Mouse (Mus musculus) heart, embryonic 15.5 days (tissue): ENCODE data around the gene P3h3. TPM values are rescaled to one million over a fixed set of nuclear protein-coding genes. Genes with fewer than 3 reads are reported as not detected.
"Not testable (repeated sequence)": the region's sequence is repeated elsewhere in the genome, so short reads cannot be mapped to it uniquely, and the experiment has no call there.

Source experiments
- ATAC-seq: fragments of 200-750 bp; cut with Nextera tagmentation; replicated peaks from 2 replicates; pipeline ENCODE4 v1.8.0; 2017; ENCODE audit warnings: low read depth, moderate TSS enrichment; ENCODE audit not compliant: insufficient number of reproducible peaks, insufficient read depth, low FRiP score
- H3K27ac ChIP-seq: fragments of 300-500 bp; sonication (generic); 2 replicates; pipeline ENCODE4 v1.5.1; 2015; ENCODE audit warnings: mild to moderate bottlenecking, inconsistent platforms
- H3K27me3 ChIP-seq: fragments of 300-500 bp; sonication (generic); 2 replicates; pipeline ENCODE4 v1.6.1; 2015; ENCODE audit warnings: inconsistent platforms
- H3K36me3 ChIP-seq: fragments of 300-500 bp; sonication (generic); 2 replicates; pipeline ENCODE4 v1.6.1; 2015; ENCODE audit warnings: mild to moderate bottlenecking, inconsistent platforms
- H3K4me1 ChIP-seq: fragments of 300-500 bp; sonication (generic); replicated peaks from 2 replicates; pipeline ENCODE4 v1.6.1; 2015; ENCODE audit warnings: inconsistent platforms
- H3K4me2 ChIP-seq: fragments of 300-500 bp; sonication (generic); 2 replicates; pipeline ENCODE4 v1.6.1; 2015; ENCODE audit warnings: inconsistent platforms, mild to moderate bottlenecking, moderate library complexity
- H3K4me3 ChIP-seq: fragments of 300-500 bp; sonication (generic); 2 replicates; pipeline ENCODE4 v1.5.1; 2015; ENCODE audit warnings: mild to moderate bottlenecking, inconsistent platforms
- H3K9ac ChIP-seq: fragments of 300-500 bp; sonication (generic); 2 replicates; pipeline ENCODE4 v1.6.1; 2015; ENCODE audit warnings: mild to moderate bottlenecking, inconsistent platforms
- H3K9me3 ChIP-seq: fragments of 300-500 bp; sonication (generic); replicated peaks from 2 replicates; pipeline ENCODE4 v1.6.1; 2016; ENCODE audit warnings: inconsistent platforms
- WGBS: fragments of 180-500 bp; shearing (Covaris S2); methylation state at CpG from one replicate; pipeline ENCODE4 v1.1.7; 2015; ENCODE audit warnings: mixed read lengths; 5-methylcytosine and 5-hydroxymethylcytosine counted together
- polyA plus RNA-seq: library from polyadenylated mRNA; unstranded; fragments of >200 nt; fragmentation: Nextera tagmentation; extraction: Ambion mirVana; gene quantifications from 2 replicates; pipeline ENCODE4 v1.2.1, GENCODE M21; 2015

P3h3 gene
- 14.0 and 24.2 TPM in 2 replicates for polyA plus RNA-seq

GRCm38 (mm10) chr6:124856916-124857839 is at the start of gene P3h3:
Gene P3h3 (minus strand): TSS chr6:124857752.
- H3K27me3 ChIP-seq, result peaks cover 34% of the 10 kb centered on the region
- H3K4me2 ChIP-seq, result peak within 1 kb of the TSS; percentile 98
- no peaks in the 10 kb centered on the region for H3K9me3 ChIP-seq
- peak within 1 kb of the TSS; percentile 84 for H3K9ac ChIP-seq
- peaks cover 8% of the 10 kb centered on the region; the same call in 1 of the 2 replicates for H3K36me3 ChIP-seq
- H3K27ac ChIP-seq, result peak within 1 kb of the TSS; percentile 87
- peaks cover 39% of the 10 kb centered on the region for H3K4me1 ChIP-seq
- under 1% methylated on average over 86 of the region's 86 CpGs for WGBS
- ATAC-seq, result peak; percentile 83
- peak within 1 kb of the TSS; percentile 81 for H3K4me3 ChIP-seq

DNA sequence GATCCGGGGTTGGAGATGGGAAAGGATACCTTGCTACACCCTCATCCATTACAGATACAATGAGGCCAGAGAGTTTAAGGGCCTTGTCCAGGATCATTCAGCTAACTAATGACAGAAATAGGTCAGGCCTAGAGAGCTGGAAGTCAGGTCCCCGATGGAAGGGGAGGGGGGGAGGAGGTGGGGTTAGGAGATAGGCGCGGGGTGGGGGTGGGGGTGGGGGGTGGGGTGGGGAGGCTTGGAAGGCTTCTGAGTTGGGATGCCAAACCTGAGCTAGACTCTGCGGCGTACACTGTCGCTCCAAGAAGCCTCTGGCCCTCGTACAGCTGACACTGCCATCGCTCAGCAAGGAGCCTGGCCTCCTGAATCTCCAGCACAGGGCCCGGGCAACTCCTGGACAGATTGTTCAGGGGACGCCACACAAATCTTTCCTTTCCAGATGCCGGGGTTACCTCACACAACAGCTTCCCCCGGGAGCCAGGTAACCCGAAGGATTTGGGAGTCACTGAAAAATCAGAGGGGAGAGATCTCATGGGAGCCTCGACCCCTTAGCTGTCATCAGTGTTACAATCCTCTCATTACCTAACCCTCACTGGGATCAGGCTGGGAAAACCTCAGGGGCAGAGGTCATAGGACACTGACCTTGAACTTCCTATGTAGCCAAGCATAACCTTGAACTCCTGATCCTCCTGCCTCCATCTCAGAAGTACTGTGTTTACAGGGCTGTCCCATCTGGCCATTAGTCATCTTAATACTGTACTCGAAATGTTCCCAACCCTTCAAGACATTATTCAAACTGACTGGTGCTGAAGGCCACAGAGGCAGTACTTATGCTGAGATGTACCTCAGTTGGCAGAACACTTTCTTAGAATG is 47.7 kb upstream of the P3h3 start:
- ATAC-seq, result no peak
- peak overlapping the region; percentile 78 for H3K4me2 ChIP-seq
- no peaks in the 10 kb centered on the region for H3K9me3 ChIP-seq
- H3K4me1 ChIP-seq, result peaks cover 18% of the 10 kb centered on the region
- WGBS, result 51% methylated on average over 13 of the region's 16 CpGs
- peak overlapping the region; percentile 99 for H3K27ac ChIP-seq
- H3K27me3 ChIP-seq, result peaks cover 8% of the 10 kb centered on the region
- H3K4me3 ChIP-seq, result peak overlapping the region; percentile 57
- peak overlapping the region; percentile 58; the same call in 1 of the 2 replicates for H3K9ac ChIP-seq
- no peaks in the 10 kb centered on the region for H3K36me3 ChIP-seq

DNA sequence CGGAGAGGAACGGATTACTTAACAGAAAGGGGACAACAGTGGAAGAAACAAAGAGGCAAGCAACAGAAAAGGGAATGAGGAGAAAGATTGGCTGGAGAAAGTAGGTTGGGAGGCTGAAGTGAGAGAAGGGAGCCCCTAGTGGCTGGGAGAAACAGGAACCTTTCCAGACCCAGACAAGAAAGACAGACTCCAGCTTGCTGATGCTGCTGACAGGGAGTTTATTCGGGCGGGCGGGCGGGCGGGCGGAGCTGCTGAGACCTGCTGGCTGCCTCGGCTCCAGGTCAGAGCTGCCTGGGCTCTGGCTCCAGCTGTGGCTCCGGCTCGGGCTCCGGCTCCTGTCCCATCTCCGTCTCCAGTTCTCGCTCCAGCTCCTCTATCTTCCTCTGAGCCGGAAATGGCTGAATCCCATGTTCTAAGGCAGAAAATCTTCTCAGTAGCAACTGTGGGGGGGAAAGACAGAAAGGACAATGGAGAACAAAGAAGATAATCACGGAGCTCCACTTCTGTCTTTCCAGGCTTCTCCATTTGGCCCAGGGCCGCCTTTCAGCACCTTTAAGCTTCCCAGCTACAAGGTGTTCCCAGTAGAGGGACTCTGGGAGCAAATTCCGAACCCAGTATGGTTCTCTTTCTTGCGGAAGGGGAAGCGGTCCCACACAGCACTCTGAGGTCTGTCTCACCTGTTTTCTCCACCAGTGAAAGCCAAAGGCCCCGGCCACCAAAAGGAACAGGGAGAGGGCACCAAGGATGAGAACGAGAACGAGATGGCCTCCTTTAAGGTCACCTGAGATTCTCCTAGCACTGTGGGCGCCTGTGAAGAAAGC is 46.8 kb upstream of the P3h3 start:
- peak; percentile 83 for ATAC-seq
- 8% methylated on average over 24 of the region's 24 CpGs for WGBS

DNA sequence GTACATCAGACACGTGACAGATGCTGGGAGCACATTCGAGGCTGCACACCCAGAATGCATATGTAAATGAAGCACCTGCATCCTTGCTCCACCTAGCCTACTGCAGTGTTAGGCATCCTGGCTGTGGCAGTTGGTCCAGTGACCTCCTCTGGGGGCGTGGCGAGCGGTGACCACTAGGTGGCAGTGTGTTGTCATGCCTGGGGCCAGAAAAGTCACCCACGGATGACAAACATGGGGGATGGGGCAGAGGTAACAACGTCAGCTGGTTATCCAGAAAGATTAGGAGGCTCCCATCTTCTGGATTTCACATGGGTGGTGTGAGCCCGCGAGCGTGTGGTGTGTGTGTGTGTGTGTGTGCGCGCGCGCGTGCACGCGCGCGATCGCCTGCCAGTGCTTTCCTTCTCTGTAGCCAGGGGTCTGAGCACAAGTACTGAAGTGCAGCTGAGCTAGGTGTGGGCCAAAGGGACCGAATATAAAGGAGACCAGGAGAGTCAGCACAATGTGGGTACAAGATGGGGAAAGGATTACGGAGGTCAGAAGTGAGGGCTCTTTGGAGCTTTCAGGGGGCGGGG is 46.1 kb upstream of the P3h3 start:
- Histone ChIP-seq H3K9ac (peak overlapping the region; percentile 58), H3K27ac (peak overlapping the region; percentile 99), H3K36me3 (no peaks in the 10 kb centered on the region), H3K4me1 (peaks cover 11% of the 10 kb centered on the region), H3K4me2 (peak overlapping the region; percentile 78), H3K27me3 (no peaks in the 10 kb centered on the region), H3K9me3 (no peaks in the 10 kb centered on the region), H3K4me3 (peak overlapping the region; percentile 57)
- peak; percentile 83 for ATAC-seq
- under 1% methylated on average over 23 of the region's 23 CpGs for WGBS

More for the DNA sequence above, 46.8 kb upstream of the P3h3 start:
- H3K4me3 ChIP-seq, result peak overlapping the region; percentile 57
- H3K9ac ChIP-seq, result peak overlapping the region; percentile 58
- no peaks in the 10 kb centered on the region for H3K27me3 ChIP-seq
- peak overlapping the region; percentile 78 for H3K4me2 ChIP-seq
- H3K9me3 ChIP-seq, result no peaks in the 10 kb centered on the region
- peak overlapping the region; percentile 99 for H3K27ac ChIP-seq
- H3K4me1 ChIP-seq, result peaks cover 11% of the 10 kb centered on the region
- no peaks in the 10 kb centered on the region for H3K36me3 ChIP-seq

DNA sequence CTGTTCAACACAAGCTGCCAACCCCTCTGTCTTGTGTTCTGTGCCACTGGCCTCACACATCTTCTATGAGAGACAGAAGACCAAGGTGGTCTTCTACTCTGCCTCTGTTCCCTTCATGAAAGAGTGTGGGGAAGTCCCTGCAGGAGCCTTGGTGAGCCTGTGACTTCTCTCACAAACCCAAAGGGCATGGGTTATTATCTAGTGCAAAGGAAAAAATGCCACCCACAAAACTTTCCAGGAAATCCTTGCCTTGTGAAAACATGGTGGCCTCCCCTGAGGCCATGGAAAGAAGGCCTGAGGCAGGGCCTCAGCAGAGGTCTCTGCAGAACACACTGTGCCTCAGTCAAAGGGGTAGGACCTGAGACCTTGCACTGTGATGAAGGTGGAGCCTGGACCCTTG is 44.3 kb upstream of the P3h3 start:
- H3K9ac ChIP-seq, result no peak overlapping the region
- no peaks in the 10 kb centered on the region for H3K9me3 ChIP-seq
- H3K36me3 ChIP-seq, result no peaks in the 10 kb centered on the region
- no peak overlapping the region for H3K4me2 ChIP-seq
- H3K4me1 ChIP-seq, result peaks cover 11% of the 10 kb centered on the region
- H3K27me3 ChIP-seq, result no peaks in the 10 kb centered on the region
- no peak for ATAC-seq
- H3K4me3 ChIP-seq, result no peak overlapping the region
- no peak overlapping the region for H3K27ac ChIP-seq

GRCm38 (mm10) chr6:124900801-124901480 is 43.4 kb upstream of the P3h3 start:
- ATAC-seq, result no peak
- 30% methylated on average over 10 of the region's 10 CpGs for WGBS
- Histone ChIP-seq H3K27me3 (no peaks in the 10 kb centered on the region), H3K36me3 (no peaks in the 10 kb centered on the region), H3K9ac (no peak overlapping the region), H3K4me3 (no peak overlapping the region), H3K9me3 (no peaks in the 10 kb centered on the region), H3K4me1 (peaks cover 11% of the 10 kb centered on the region), H3K4me2 (no peak overlapping the region), H3K27ac (peak overlapping the region; percentile 18; the same call in 1 of the 2 replicates)

DNA sequence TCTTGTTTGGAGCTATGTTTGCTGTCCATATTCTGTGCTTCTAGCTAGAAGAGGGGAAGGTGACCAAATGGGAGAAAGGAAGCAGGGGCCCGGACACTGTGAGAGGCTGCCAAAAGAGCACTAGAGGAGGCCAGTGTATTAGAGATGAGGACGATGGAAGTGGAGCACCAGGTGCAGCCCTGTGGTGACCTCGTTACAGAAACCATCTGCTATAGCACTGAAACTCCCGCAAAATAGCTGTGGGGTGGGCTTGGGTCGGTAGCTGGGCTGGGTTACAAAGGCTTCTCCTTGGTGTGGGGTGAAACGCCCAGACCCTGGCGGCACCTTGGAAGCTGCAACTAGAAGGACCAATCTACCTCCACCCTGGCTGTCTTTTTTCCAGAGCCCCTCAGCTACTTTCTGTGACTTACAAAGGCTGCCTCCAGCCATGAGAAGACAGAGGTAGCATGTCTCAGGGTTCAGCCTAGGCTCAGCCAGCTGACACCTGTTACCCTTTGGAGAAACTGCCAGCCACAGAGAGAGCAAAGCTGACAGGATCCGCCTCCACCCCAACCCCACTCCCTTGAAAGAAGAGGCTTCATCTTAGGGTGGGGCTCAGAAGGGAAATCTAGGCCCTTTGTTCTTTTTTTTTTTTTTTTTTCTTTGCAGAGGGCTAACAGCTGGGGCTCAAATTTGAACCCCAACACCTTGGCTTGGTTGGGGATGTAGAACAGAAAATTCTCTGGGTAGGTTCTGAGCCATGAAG is 42.7 kb upstream of the P3h3 start:
- WGBS, result 67% methylated on average over 8 of the region's 8 CpGs

DNA sequence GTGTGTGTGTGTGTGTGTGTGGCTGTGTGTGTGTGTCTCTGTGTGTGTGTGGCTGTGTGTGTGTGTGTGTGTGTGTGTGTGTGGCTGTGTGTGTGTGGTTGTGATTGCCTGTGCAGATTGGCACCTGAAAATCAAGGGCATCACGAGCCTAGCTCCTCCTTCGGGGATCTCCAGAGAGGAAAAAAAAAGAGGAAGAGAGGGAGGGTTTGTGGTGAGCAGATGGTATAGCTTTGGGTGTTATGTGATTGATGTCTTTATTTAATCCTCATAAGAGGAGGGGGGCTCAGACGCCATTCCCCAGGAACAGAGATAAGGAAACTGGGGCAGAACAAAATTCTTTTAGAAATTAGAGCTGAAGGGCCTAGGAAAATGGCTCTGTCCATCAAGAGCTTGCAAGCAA is 40.8 kb upstream of the P3h3 start:
- Histone ChIP-seq H3K4me3 (no peak overlapping the region), H3K27me3 (no peaks in the 10 kb centered on the region), H3K9me3 (no peaks in the 10 kb centered on the region), H3K4me2 (no peak overlapping the region), H3K9ac (no peak overlapping the region), H3K36me3 (no peaks in the 10 kb centered on the region), H3K4me1 (no peaks in the 10 kb centered on the region; the same call in 1 of the 2 replicates), H3K27ac (no peak overlapping the region)
- no peak for ATAC-seq
- 38% methylated on average over 3 of the region's 3 CpGs for WGBS

More for the DNA sequence above, 42.7 kb upstream of the P3h3 start:
- peak overlapping the region; percentile 18; the same call in 1 of the 2 replicates for H3K27ac ChIP-seq
- no peak overlapping the region for H3K4me2 ChIP-seq
- peaks cover 8% of the 10 kb centered on the region for H3K4me1 ChIP-seq
- no peak overlapping the region for H3K9ac ChIP-seq
- H3K36me3 ChIP-seq, result no peaks in the 10 kb centered on the region
- no peaks in the 10 kb centered on the region for H3K27me3 ChIP-seq
- no peaks in the 10 kb centered on the region for H3K9me3 ChIP-seq
- H3K4me3 ChIP-seq, result no peak overlapping the region
- ATAC-seq, result no peak

DNA sequence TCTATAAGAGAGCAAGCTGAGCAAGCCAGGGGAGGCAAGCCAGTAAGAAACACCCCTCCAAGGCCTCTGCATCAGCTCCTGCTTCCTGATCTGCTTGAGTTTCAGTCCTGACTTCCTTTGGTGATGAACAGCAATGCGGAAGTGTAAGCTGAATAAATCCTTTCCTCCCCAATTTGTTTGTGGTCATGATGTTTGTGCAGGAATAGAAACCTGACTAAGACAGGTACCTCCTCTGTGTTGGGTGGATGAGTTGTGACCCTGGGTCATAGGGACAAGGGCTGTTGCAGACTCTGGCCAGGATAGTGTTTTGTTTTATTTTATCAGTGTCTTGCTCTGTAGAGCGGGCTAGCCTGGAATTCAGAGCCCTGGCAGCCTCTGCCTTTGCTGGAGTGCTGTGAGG is 36.6 kb upstream of the P3h3 start:
- H3K4me1 ChIP-seq, ATAC-seq, H3K27ac ChIP-seq, H3K4me3 ChIP-seq, H3K36me3 ChIP-seq, H3K27me3 ChIP-seq, H3K9me3 ChIP-seq, H3K9ac ChIP-seq, H3K4me2 ChIP-seq: not testable (repeated sequence)
- 77% methylated on average over 2 of the region's 2 CpGs for WGBS
